Mouse (Mus musculus) macrophage (primary cell): ENCODE results near the gene Snx3. TPM values are rescaled to one million over a fixed set of nuclear protein-coding genes. Genes with fewer than 3 reads are reported as not detected.

Experiments
- H3K27ac ChIP-seq: fragments of 350-480 bp; formaldehyde crosslinking; 2 replicates; pipeline ENCODE4 v1.9.0; 2021
- H3K36me3 ChIP-seq: fragments of 350-480 bp; formaldehyde crosslinking; 2 replicates; pipeline ENCODE4 v1.9.0; 2021; ENCODE audit errors: inconsistent target
- H3K4me3 ChIP-seq: fragments of 350-480 bp; formaldehyde crosslinking; 2 replicates; pipeline ENCODE4 v1.9.0; 2021; ENCODE audit errors: inconsistent target
- H3K79me2 ChIP-seq: fragments of 350-480 bp; formaldehyde crosslinking; 2 replicates; pipeline ENCODE4 v1.9.0; 2021; ENCODE audit errors: inconsistent target
- WGBS: methylation state at CpG from one replicate; pipeline ENCODE4 v1.1.7; 2026; ENCODE audit warnings: inconsistent platforms; ENCODE audit not compliant: missing documents; 5-methylcytosine and 5-hydroxymethylcytosine counted together
- polyA plus RNA-seq: library from polyadenylated mRNA; stranded (reverse); fragments of 250-400 nt; gene quantifications from 3 replicates; pipeline ENCODE4 v1.2.4, GENCODE M21; 2018; ENCODE audit warnings: inconsistent platforms

Gene Snx3
- polyA plus RNA-seq, 1 experiment from 2014 or later: 673 TPM

GRCm38 (mm10) chr10:42578698-42579474 lies 77.1 kb downstream of the Snx3 start:
- no peaks in the 10 kb centered on the region for H3K36me3 ChIP-seq
- H3K27ac ChIP-seq: no peak overlapping the region
- 12% methylated on average over 18 of the region's 22 CpGs for WGBS
- no peak overlapping the region for H3K4me3 ChIP-seq
- no peaks in the 10 kb centered on the region for H3K79me2 ChIP-seq

GRCm38 (mm10) chr10:42579475-42580130 lies 77.8 kb downstream of the Snx3 start:
- 3% methylated on average over 37 of the region's 41 CpGs for WGBS
- Histone ChIP-seq H3K27ac (no peak overlapping the region), H3K36me3 (no peaks in the 10 kb centered on the region), H3K4me3 (no peak overlapping the region), H3K79me2 (no peaks in the 10 kb centered on the region)

GRCm38 (mm10) chr10:42580131-42580950 lies 78.5 kb downstream of the Snx3 start:
- no peak overlapping the region for H3K27ac ChIP-seq
- no peaks in the 10 kb centered on the region for H3K79me2 ChIP-seq
- 5% methylated on average over 29 of the region's 29 CpGs for WGBS
- H3K36me3 ChIP-seq: no peaks in the 10 kb centered on the region
- no peak overlapping the region for H3K4me3 ChIP-seq

- no peaks in the 10 kb centered on the region for H3K36me3 ChIP-seq
- H3K79me2 ChIP-seq: no peaks in the 10 kb centered on the region
- H3K4me3 ChIP-seq: no peak overlapping the region
- 18% methylated on average over 7 of the region's 7 CpGs for WGBS
- H3K27ac ChIP-seq: no peak overlapping the region
Measured at GRCm38 (mm10) chr10:42580951-42581277, 79.1 kb downstream of the Snx3 start.

- Histone ChIP-seq H3K27ac (no peak overlapping the region), H3K36me3 (no peaks in the 10 kb centered on the region), H3K79me2 (no peaks in the 10 kb centered on the region), H3K4me3 (no peak overlapping the region)
- WGBS: 8% methylated on average over 44 of the region's 45 CpGs
Measured at GRCm38 (mm10) chr10:42581694-42582565, 80.1 kb downstream of the Snx3 start.

- no peak overlapping the region for H3K27ac ChIP-seq
- 4% methylated on average over 44 of the region's 44 CpGs for WGBS
- no peak overlapping the region for H3K4me3 ChIP-seq
- no peaks in the 10 kb centered on the region for H3K36me3 ChIP-seq
- H3K79me2 ChIP-seq: no peaks in the 10 kb centered on the region
Measured at GRCm38 (mm10) chr10:42582566-42583110, 80.8 kb downstream of the Snx3 start.

- H3K27ac ChIP-seq: no peak within 1 kb of the TSS
- 3% methylated on average over 40 of the region's 43 CpGs for WGBS
- no peaks in the 10 kb centered on the region for H3K36me3 ChIP-seq
- no peak within 1 kb of the TSS for H3K4me3 ChIP-seq
- no peaks in the 10 kb centered on the region for H3K79me2 ChIP-seq
Measured at GRCm38 (mm10) chr10:42583157-42583872, 81.5 kb downstream of the Snx3 start, which contains the start of the genes Nr2e1 and Ostm1. Gene Nr2e1, minus strand, starts transcription at chr10:42583632. Gene Ostm1, plus strand, starts transcription at chr10:42583822.

- Histone ChIP-seq H3K36me3 (no peaks in the 10 kb centered on the region), H3K79me2 (no peaks in the 10 kb centered on the region), H3K27ac (no peak overlapping the region), H3K4me3 (no peak overlapping the region)
- WGBS: 2% methylated on average over 32 of the region's 32 CpGs
Measured at GRCm38 (mm10) chr10:42583902-42584435, 82.1 kb downstream of the Snx3 start.

- H3K27ac ChIP-seq: no peak overlapping the region
- 8% methylated on average over 37 of the region's 37 CpGs for WGBS
- no peaks in the 10 kb centered on the region for H3K79me2 ChIP-seq
- H3K4me3 ChIP-seq: no peak overlapping the region
- H3K36me3 ChIP-seq: no peaks in the 10 kb centered on the region
Measured at GRCm38 (mm10) chr10:42584436-42584983, 82.7 kb downstream of the Snx3 start.

Other genes starting within 250 kb of the Snx3 start
- 23.9 to 39.4 TPM (median 30.8 TPM) in 3 replicates for gene Foxo3, start 225.3 kb upstream of the Snx3 start, polyA plus RNA-seq
- 7.8 to 12.7 TPM (median 9.6 TPM) in 3 replicates for gene Afg1l, start 23.5 kb upstream of the Snx3 start, polyA plus RNA-seq
- not detected in 3 replicates for gene Nr2e1, start 81.6 kb downstream of the Snx3 start, polyA plus RNA-seq
- gene Ostm1, start 81.8 kb downstream of the Snx3 start, polyA plus RNA-seq: 75.0 to 85.1 TPM (median 76.9 TPM) in 3 replicates